Mouse (Mus musculus) embryo, embryonic 10.5 days (tissue): Measurements from ENCODE around the gene Lep.
A peak's percentile ranks its signal among the peaks of the same experiment; 100 is the strongest.

Experiments used
- DNase-seq: peaks from one replicate; pipeline ENCODE4 v3.0.0-alpha.2; 2015; ENCODE audit warnings: low spot score

Gene Lep

DNA sequence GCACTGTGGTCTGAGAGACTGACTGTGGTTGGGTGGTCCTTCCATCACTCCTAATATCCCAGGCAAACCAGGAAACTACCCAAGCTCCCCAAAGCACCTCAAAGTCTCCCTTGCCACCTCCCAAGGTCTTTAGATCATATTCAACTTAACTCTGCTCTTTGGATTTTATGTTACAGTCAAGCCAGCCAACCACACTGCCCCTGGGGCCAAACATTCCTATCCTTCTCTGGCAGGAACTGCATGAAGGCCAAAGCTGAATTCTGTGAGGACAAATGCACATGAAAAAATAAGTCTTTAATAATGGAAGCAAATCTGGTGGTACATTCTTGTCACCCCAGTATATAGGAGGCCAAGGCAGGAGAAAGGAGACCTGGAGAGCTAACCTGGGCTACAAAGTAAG is 16.0 kb upstream of the Lep start:
- DNase-seq: no peak

- DNase-seq: no peak
Observed at GRCm38 (mm10) chr6:29049926-29050325, 10.1 kb upstream of the Lep start.

DNA sequence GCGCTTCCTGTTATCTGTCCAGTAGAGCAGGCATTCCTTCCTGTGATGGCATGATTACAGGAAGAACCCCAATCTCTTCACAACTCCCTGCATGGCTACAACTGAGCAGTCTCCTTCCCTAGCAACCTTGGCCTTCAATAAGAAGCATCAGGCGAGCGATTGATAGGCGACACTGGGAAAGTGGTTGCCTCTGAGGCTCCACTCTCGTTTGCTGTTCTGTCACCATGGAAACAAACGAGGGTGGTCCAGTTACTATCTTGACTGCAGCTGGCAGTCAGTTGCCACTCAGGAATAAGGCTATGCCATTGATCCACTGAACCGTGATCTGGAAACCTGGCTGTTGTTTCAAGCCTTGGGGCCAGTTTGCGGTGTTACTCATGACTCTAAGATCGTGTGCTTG is 7.8 kb upstream of the Lep start:
- DNase-seq: peak; percentile 13

DNA sequence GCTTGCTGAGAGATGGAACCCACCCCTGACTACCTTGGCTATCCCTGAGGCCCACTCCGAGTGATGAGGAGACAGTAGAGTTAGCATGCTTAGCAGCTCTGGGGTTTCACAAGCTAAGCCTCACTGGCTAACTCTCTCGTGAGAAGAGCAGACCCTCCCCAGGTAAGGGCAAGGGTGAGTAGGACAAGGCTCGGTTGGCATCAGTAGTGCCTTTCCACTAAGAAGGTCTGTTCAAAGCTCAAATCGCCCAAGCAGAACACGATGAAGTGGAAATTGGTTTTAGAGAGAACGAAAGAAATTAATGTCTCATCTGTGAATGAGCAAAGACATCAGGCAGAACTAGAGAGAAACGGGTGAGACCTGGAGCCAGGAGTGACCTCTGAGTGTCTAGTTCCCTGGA is 6.8 kb upstream of the Lep start:
- no peak for DNase-seq

GRCm38 (mm10) chr6:29056377-29056776 is 3.6 kb upstream of the Lep start:
- no peak for DNase-seq

- peak; percentile 12 for DNase-seq
Observed at GRCm38 (mm10) chr6:29066389-29066790, 6.4 kb downstream of the Lep start.

GRCm38 (mm10) chr6:29072258-29072657 is 12.2 kb downstream of the Lep start:
- DNase-seq: no peak

- no peak for DNase-seq
Observed at GRCm38 (mm10) chr6:29073462-29074132, 13.6 kb downstream of the Lep start.

- no peak for DNase-seq
Observed at GRCm38 (mm10) chr6:29074133-29074469, 14.1 kb downstream of the Lep start.

GRCm38 (mm10) chr6:29079291-29079690 is 19.3 kb downstream of the Lep start:
- no peak for DNase-seq

DNA sequence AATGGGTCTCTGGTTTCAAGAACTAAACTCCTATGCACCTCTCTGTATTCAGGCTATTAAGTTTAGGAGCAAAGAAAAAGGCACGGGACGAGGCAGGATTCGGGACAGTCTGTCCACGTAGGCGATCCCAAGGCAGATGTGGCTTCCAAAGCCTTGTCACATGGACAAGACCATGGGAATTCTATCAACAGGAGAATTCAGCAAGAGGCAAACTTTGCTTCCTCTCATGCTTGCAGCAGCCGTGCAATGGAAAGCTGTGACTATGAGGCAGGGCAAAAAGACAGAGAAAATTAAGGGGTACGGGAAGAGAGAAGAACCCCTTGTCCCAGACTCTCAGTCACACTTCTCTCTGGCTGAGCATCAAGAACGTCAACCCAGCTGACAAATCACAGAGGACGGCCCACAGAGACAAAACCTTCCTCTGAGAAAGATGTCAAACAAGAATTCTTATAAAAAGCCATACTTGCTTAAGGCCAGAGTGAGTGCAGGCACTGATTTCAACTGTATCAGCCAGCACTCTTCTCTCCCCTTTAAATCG is 21.9 kb downstream of the Lep start:
- no peak for DNase-seq

DNA sequence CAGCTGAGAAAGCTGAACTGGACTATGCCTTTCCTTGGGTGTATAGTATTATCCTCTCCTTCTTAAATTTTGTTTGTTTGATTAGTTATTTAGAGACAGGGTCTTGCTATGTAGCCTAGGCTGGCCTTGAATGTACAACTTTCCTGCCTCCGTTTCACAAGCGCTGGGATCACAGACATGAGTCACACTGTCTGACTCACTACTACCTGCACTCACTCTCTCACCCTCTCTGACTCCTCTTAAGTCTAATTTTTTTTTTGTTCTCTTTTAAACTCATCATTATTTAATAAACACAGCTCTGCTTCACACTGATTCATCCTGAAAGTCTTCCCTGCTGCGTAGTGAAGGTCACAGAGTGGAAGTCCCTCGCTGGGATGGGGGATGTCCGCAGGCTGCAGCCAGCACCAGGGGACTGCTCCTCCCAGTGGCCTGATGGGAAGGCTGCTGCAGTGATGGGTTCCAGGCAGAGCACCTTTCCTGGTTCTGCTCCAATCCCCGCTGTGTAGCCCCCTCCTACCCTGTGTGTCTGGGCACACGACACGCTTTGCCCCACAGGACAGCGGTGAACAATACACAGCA is 22.8 kb downstream of the Lep start:
- no peak for DNase-seq

GRCm38 (mm10) chr6:29084401-29084800 is 24.4 kb downstream of the Lep start:
- DNase-seq: peak; percentile 31

GRCm38 (mm10) chr6:29087921-29088709 is 28.1 kb downstream of the Lep start:
- peak; percentile 28 for DNase-seq

DNA sequence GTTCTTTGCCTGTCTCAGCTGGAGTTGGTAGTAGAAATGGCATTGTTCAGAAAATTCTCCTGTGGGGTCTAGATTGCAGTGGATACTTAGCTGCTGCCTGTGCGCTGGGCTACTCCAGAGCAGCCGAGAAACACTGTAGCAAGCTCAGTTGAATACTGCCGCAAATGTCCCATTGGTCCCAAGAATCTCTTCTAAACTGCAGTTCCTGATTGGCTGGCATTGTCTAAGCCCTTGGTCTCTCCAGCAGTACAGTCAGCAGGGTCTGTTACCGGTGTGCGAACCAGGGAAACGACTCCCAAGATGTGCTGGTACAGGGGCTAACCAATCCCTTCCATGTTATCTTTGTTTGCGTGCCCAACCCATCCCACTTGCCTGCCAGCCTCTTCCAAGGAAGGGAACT is 32.2 kb downstream of the Lep start:
- no peak for DNase-seq

GRCm38 (mm10) chr6:29092904-29093303 is 32.9 kb downstream of the Lep start:
- DNase-seq: no peak

GRCm38 (mm10) chr6:29099536-29100170 is 39.6 kb downstream of the Lep start:
- DNase-seq: no peak

- peak; percentile 36 for DNase-seq
Observed at GRCm38 (mm10) chr6:29100423-29100822, 40.4 kb downstream of the Lep start.

DNA sequence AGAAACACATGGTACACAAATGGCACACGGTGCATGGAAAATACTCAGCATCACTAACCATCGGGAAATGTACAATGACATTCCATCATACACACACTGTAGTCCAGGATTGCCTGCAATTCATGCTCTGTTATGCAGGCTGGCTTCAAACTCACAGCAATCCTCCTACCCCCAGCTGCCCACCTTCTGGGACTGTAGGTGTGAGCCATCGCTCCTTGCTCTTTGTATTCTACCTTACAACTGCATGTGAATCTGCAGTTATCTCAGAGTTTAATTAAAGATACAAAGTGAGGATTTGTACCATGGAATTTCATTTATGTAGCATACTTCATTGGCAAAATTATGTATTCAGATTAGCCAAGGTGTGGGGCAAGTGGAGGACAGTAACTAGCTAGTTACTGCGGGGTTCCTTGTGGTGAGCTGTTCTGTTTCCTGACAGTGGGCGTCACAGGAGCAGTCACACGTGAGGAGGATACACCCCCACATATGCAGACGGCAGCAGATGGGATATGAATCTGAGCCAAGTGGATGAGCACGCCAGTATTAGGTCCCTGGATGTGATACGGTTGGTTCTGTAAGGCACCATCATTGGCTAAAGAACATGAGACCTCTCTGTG is 41.3 kb downstream of the Lep start:
- DNase-seq: no peak

GRCm38 (mm10) chr6:29108376-29108775 is 48.4 kb downstream of the Lep start:
- no peak for DNase-seq

DNA sequence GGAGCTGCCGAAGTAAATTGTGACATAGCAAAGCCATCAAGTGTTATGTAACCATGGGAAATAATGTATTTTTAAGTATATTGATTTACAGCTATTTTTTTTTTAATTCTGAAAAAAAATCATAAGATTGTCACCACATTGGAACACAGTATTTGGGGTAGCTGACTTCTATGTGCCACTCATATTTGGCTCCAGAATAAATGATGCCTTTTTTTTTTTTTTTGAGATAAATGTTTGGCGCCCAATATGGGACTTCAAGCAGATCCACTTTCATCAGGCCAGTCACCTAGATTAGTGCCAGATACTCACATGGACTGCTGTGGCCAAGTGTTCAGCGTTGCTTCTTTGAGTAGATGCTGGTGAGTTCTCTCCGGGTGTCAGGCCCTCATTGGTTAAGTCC is 51.5 kb downstream of the Lep start:
- DNase-seq: no peak

- DNase-seq: no peak
Observed at GRCm38 (mm10) chr6:29115756-29116155, 55.7 kb downstream of the Lep start.
